In the genomic region with DNA sequence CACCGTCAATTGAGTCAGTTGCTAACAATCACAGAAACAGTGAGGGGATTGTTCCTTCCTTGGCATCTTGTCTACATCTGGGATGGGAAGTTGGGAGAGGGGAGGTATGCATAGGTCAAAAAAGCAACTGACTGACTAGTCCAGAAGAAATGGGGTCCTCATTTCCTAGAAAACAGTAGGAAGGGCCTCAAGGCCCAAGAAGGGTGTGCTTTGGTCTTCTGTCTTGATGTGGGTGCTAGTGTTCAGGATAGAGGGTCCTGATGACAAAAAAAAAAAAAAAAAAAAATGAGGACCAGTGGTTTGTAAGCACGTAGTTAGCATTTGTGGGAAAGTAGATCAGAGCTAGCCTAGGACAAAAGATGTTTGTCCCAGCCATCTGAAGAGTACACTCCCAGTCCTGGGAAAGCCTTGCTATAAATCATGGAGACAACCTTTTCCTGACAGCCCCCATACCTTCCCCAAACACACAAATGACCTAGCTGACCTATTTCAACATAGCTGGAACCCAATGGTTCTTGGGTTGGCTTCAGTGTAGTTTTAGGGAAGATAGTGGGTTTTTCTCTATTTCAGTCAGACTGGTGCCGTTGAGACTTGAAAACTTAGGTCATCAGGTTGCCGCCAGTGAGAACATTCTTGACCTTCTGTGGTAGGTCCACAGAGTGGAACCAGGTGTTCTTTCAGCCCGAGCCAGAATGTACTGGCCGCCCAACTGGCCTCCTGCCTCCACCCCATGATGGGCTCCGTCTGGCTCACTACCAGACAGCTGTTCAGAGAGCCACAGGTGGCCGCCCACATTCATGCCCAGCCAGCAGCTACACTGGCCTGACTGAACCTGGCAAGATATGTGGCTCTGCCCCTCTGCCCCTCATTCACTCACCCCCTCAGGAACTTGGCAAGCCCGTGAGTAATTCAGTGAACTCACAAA, we compare ENCODE assay signal across 11 mouse cellular contexts.
DNase-seq lines count a peak whose midpoint lies in the region; ATAC-seq and TF ChIP-seq lines count a peak whose summit lies in the region.
"Had no signal": no experiment of that assay in that cellular context is flagged by ENCODE, and none has a peak within 500 bp of the region (broad histone marks: within the 10 kb centered on the region; RNA-seq: fewer than 3 reads in every experiment).

No protein-coding gene starts in this region.

- H3K36me3 ChIP-seq in intestine, embryonic 14.5 days (ENCODE audit: control insufficient read depth, insufficient read depth, low read length) = no peaks in the 10 kb centered on the region
- no peaks in the 10 kb centered on the region for H3K36me3 ChIP-seq in intestine, embryonic 16.5 days (ENCODE audit: control insufficient read depth, insufficient read depth, low read length)
- no peaks in the 10 kb centered on the region; the same call in 1 of the 2 replicates for H3K36me3 ChIP-seq in limb, embryonic 13.5 days
- H3K36me3 ChIP-seq: liver, embryonic 13.5 days had no signal

- no peaks in the 10 kb centered on the region for H3K4me1 ChIP-seq in intestine, embryonic 14.5 days (replicated peaks; ENCODE audit: control insufficient read depth, insufficient read depth, low read length)
- H3K4me1 ChIP-seq in intestine, embryonic 16.5 days (ENCODE audit: control insufficient read depth, insufficient read depth, low read length) = no peaks in the 10 kb centered on the region
- H3K4me1 ChIP-seq in limb, embryonic 13.5 days = peaks cover 17% of the 10 kb centered on the region
- H3K4me1 ChIP-seq: liver, embryonic 13.5 days had no signal

- intact Hi-C loops in gastrocnemius, adult 2 months (cut with DNase I) = loop anchor here (10.0 kb wide), 1 partner anchor 295 kb away; a partner anchor contains a TSS

- H3K9me3 ChIP-seq in intestine, embryonic 14.5 days (ENCODE audit: control insufficient read depth, low read length) = no peaks in the 10 kb centered on the region
- no peaks in the 10 kb centered on the region for H3K9me3 ChIP-seq in intestine, embryonic 16.5 days (ENCODE audit: control insufficient read depth, low read length)
- H3K9me3 ChIP-seq in limb, embryonic 13.5 days = no peaks in the 10 kb centered on the region
- H3K9me3 ChIP-seq: heart, embryonic 13.5 days; liver, embryonic 13.5 days had no signal

- H3K27ac ChIP-seq in intestine, embryonic 14.5 days (ENCODE audit: low read depth) = no peak overlapping the region
- no peak overlapping the region for H3K27ac ChIP-seq in intestine, embryonic 16.5 days (ENCODE audit: low read length)
- H3K27ac ChIP-seq in gastrocnemius, adult 2 months = no peak overlapping the region; the same call in 1 of the 2 replicates
- no peak overlapping the region for H3K27ac ChIP-seq in limb, embryonic 13.5 days
- H3K27ac ChIP-seq: heart, embryonic 13.5 days; liver, embryonic 13.5 days had no signal

- no peak for TF ChIP-seq CTCF in gastrocnemius, adult 2 months (IDR thresholded peaks at IDR 0.05)

- WGBS in intestine, embryonic 14.5 days = 74% methylated on average over 9 of the region's 9 CpGs
- WGBS in intestine, embryonic 16.5 days = 74% methylated on average over 9 of the region's 9 CpGs
- 64% methylated on average over 9 of the region's 9 CpGs for WGBS in limb, embryonic 13.5 days

- no peak overlapping the region for H3K9ac ChIP-seq in intestine, embryonic 14.5 days (ENCODE audit: low read length)
- H3K9ac ChIP-seq in intestine, embryonic 16.5 days (ENCODE audit: low read depth, low read length) = no peak overlapping the region
- no peak overlapping the region for H3K9ac ChIP-seq in limb, embryonic 13.5 days
- H3K9ac ChIP-seq: heart, embryonic 13.5 days; liver, embryonic 13.5 days had no signal

- no peaks in the 10 kb centered on the region for H3K27me3 ChIP-seq in intestine, embryonic 14.5 days (replicated peaks; ENCODE audit: control insufficient read depth, insufficient read depth, low read length)
- H3K27me3 ChIP-seq in intestine, embryonic 16.5 days (replicated peaks; ENCODE audit: control insufficient read depth, insufficient read depth, low read length) = no peaks in the 10 kb centered on the region
- no peaks in the 10 kb centered on the region for H3K27me3 ChIP-seq in limb, embryonic 13.5 days
- H3K27me3 ChIP-seq: heart, embryonic 13.5 days; liver, embryonic 13.5 days had no signal

- DNase-seq in cerebellum, postnatal 10 days = peak; percentile 79 to 85
- DNase-seq in cerebellum, adult 9-11 months = no peak
- no peak for DNase-seq in intestine, embryonic 14.5 days (ENCODE audit: low spot score)
- DNase-seq in gastrocnemius, adult 2 months = peak; percentile 62
- no peak for DNase-seq in layer of hippocampus, adult 18-20 months (ENCODE audit: low spot score in 2 of 2)
- no peak for DNase-seq in natural killer cell, adult 2 months (ENCODE audit: low spot score in 2 of 2)
- DNase-seq: adrenal gland, postnatal 25 days; liver, embryonic 13.5 days had no signal

- H3K4me2 ChIP-seq in intestine, embryonic 14.5 days (ENCODE audit: low read length) = no peak overlapping the region
- no peak overlapping the region for H3K4me2 ChIP-seq in intestine, embryonic 16.5 days (ENCODE audit: low read depth, low read length)
- H3K4me2 ChIP-seq in limb, embryonic 13.5 days (replicated peaks) = no peak overlapping the region
- H3K4me2 ChIP-seq: heart, embryonic 13.5 days; liver, embryonic 13.5 days had no signal

- ATAC-seq in intestine, embryonic 14.5 days (replicated peaks; ENCODE audit: low FRiP score, low TSS enrichment, low read depth) = 0 out of 2 replicates have a peak, but pooled peaks have one; percentile 27
- no peak for ATAC-seq in intestine, embryonic 16.5 days
- 0 out of 2 replicates have a peak, but pooled peaks have one; percentile 38 for ATAC-seq in limb, embryonic 13.5 days (ENCODE audit: low FRiP score, low read depth)

- H3K4me3 ChIP-seq in intestine, embryonic 14.5 days (ENCODE audit: low read depth, low read length) = no peak overlapping the region
- no peak overlapping the region for H3K4me3 ChIP-seq in intestine, embryonic 16.5 days (ENCODE audit: low read length)
- no peak overlapping the region for H3K4me3 ChIP-seq in gastrocnemius, adult 2 months
- no peak overlapping the region for H3K4me3 ChIP-seq in limb, embryonic 13.5 days
- H3K4me3 ChIP-seq: heart, embryonic 13.5 days; liver, embryonic 13.5 days had no signal

Comparison
In these comparisons a context has a peak if more than half of its experiments do, and no peak if none do; other contexts are left out.
1. DNase-seq: peak in cerebellum, postnatal 10 days (2 of 2) and gastrocnemius, adult 2 months (single experiment); none in cerebellum, adult 9-11 months (single experiment), intestine, embryonic 14.5 days (single experiment), layer of hippocampus, adult 18-20 months (0 of 2) and natural killer cell, adult 2 months (0 of 2).